Mouse (Mus musculus) bone marrow macrophage, adult 2 months (primary cell): ENCODE measurements around the gene Tmem255b. TPM values are rescaled to one million over a fixed set of nuclear protein-coding genes. Genes with fewer than 3 reads are reported as not detected.

Experiments
- H3K27ac ChIP-seq: 2 replicates; pipeline ENCODE4 v1.5.1; 2012; ENCODE audit warnings: low read depth, low read length; ENCODE audit not compliant: insufficient read depth
- H3K4me1 ChIP-seq: 2 replicates; pipeline ENCODE4 v1.6.1; 2012; ENCODE audit warnings: low read length; ENCODE audit not compliant: control insufficient read depth, insufficient read depth
- H3K4me3 ChIP-seq: 2 replicates; pipeline ENCODE4 v1.5.1; 2012; ENCODE audit warnings: mild to moderate bottlenecking, low read length, moderate library complexity; ENCODE audit not compliant: insufficient read depth
- CTCF ChIP-seq: IDR thresholded peaks from 2 replicates; pipeline ENCODE4 v1.5.1; 2012; ENCODE audit warnings: low read depth, mild to moderate bottlenecking, low read length, moderate library complexity
- POLR2A ChIP-seq: IDR thresholded peaks from 2 replicates; pipeline ENCODE4 v1.6.1; 2012; ENCODE audit warnings: mild to moderate bottlenecking, low read depth, low read length, borderline replicate concordance
- polyA plus RNA-seq: library from polyadenylated mRNA; stranded (reverse); fragments of >200 nt; gene quantifications from 2 replicates; pipeline ENCODE4 v1.2.4, GENCODE M21; 2012; ENCODE audit not compliant: missing spikeins, insufficient read depth, insufficient read length

Tmem255b gene
- polyA plus RNA-seq, 1 experiment: not detected

- H3K4me3 ChIP-seq: no peak overlapping the region
- peak overlapping the region; percentile 17 for H3K27ac ChIP-seq
- peaks cover 72% of the 10 kb centered on the region for H3K4me1 ChIP-seq
- TF ChIP-seq CTCF (no peak), POLR2A (no peak)
These were observed 71.9 kb downstream of the Tmem255b start for GRCm38 (mm10) chr8:13506849-13507248.

GRCm38 (mm10) chr8:13507284-13507937 is 72.4 kb downstream of the Tmem255b start:
- H3K27ac ChIP-seq: peak overlapping the region; percentile 17
- H3K4me3 ChIP-seq: no peak overlapping the region
- TF ChIP-seq CTCF: no peak
- no peak for TF ChIP-seq POLR2A
- H3K4me1 ChIP-seq: peaks cover 71% of the 10 kb centered on the region

- TF ChIP-seq POLR2A: no peak
- TF ChIP-seq CTCF: no peak
- H3K27ac ChIP-seq: no peak overlapping the region
- no peak overlapping the region for H3K4me3 ChIP-seq
- peaks cover 34% of the 10 kb centered on the region for H3K4me1 ChIP-seq
These were observed 77.0 kb downstream of the Tmem255b start for GRCm38 (mm10) chr8:13512016-13512415.

- Histone ChIP-seq H3K4me3 (no peak overlapping the region), H3K27ac (no peak overlapping the region), H3K4me1 (peaks cover 28% of the 10 kb centered on the region)
- TF ChIP-seq CTCF (no peak), POLR2A (no peak)
These were observed 77.7 kb downstream of the Tmem255b start for GRCm38 (mm10) chr8:13512677-13513076.

GRCm38 (mm10) chr8:13513556-13514370 is 78.8 kb downstream of the Tmem255b start:
- Histone ChIP-seq H3K4me1 (peaks cover 21% of the 10 kb centered on the region), H3K27ac (no peak overlapping the region), H3K4me3 (no peak overlapping the region)
- TF ChIP-seq POLR2A: no peak

GRCm38 (mm10) chr8:13516011-13516442 is 81.0 kb downstream of the Tmem255b start:
- TF ChIP-seq POLR2A: no peak
- no peak for TF ChIP-seq CTCF
- H3K4me1 ChIP-seq: peaks cover 14% of the 10 kb centered on the region
- no peak overlapping the region for H3K4me3 ChIP-seq
- H3K27ac ChIP-seq: no peak overlapping the region

- no peak overlapping the region for H3K27ac ChIP-seq
- H3K4me3 ChIP-seq: no peak overlapping the region
- TF ChIP-seq CTCF: no peak
- TF ChIP-seq POLR2A: no peak
- peaks cover 9% of the 10 kb centered on the region for H3K4me1 ChIP-seq
These were observed 81.7 kb downstream of the Tmem255b start for GRCm38 (mm10) chr8:13516728-13517127.

GRCm38 (mm10) chr8:13517284-13517781 is 82.3 kb downstream of the Tmem255b start:
- TF ChIP-seq POLR2A (no peak), CTCF (no peak)
- no peak overlapping the region for H3K4me3 ChIP-seq
- peaks cover 5% of the 10 kb centered on the region for H3K4me1 ChIP-seq
- H3K27ac ChIP-seq: no peak overlapping the region

Other genes with a start within 250 kb of the Tmem255b start
- gene Grtp1, start 234.6 kb upstream of the Tmem255b start, polyA plus RNA-seq: 2.0 and 4.0 TPM in 2 replicates
- not detected in 2 replicates for gene Adprhl1, start 181.0 kb upstream of the Tmem255b start, polyA plus RNA-seq
- gene Dcun1d2, start 147.1 kb upstream of the Tmem255b start, polyA plus RNA-seq: 15.4 and 16.2 TPM in 2 replicates
- gene Tmco3, start 147.0 kb upstream of the Tmem255b start, polyA plus RNA-seq: 36.8 and 41.8 TPM in 2 replicates
- 50.0 and 52.0 TPM in 2 replicates for gene Tfdp1, start 96.4 kb upstream of the Tmem255b start, polyA plus RNA-seq
- gene Atp4b, start 38.4 kb upstream of the Tmem255b start, polyA plus RNA-seq: not detected in 2 replicates
- gene Grk1, start 30.1 kb upstream of the Tmem255b start, polyA plus RNA-seq: not detected in 2 replicates
- 299 and 319 TPM in 2 replicates for gene Gas6, start 59.3 kb downstream of the Tmem255b start, polyA plus RNA-seq
- not detected in 2 replicates for gene 1700029H14Rik, start 127.3 kb downstream of the Tmem255b start, polyA plus RNA-seq
- 69.3 and 83.2 TPM in 2 replicates for gene Rasa3, start 242.4 kb downstream of the Tmem255b start, polyA plus RNA-seq